In the genomic region with DNA sequence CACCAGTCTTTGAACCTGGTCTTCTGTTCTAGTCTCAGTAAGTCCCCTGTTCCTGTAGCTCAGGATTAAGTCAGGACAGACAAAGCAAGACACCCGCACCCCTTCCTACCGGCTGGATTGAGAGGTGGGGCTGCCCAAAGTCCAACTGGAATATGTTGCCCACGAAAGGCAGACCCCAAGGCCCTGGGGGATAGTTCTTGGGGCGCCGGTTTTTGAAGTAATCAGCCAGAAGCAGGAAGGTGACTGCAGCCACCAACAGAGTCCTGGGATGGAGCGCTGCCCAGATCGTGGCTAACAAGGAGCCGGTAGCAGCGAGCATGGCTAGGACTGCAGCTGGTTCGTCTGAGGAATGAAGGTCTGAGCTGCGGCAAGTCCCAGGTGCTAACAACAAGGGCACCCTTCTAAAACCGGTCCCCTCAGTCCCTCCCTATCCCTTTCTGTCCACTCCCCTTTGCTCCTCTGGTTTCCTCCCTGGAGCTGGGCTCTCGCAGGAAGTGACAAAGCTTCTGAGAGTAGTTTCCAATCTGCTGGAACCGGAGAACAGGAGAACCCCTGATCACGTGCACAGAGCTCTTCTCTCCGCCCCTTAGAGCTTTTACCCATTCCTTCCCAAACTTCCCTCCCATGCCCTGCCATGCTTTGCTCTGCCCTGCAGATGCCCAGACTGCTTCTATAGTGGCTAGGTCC, we compare ENCODE assay signal across 8 mouse cellular contexts. TPM values are rescaled to one million over a fixed set of nuclear protein-coding genes. Genes with fewer than 3 reads are reported as not detected.
DNase-seq lines count a peak whose midpoint lies in the region; ATAC-seq and TF ChIP-seq lines count a peak whose summit lies in the region.

A gene (minus strand): TSS at position 529 of the 687 bp plus-strand sequence.

- no peaks in the 10 kb centered on the region for H3K4me1 ChIP-seq in bone marrow, adult 2 months (ENCODE audit: control insufficient read depth, insufficient read depth, low read length)
- H3K4me1 ChIP-seq in embryonic facial prominence, embryonic 11.5 days (ENCODE audit: control insufficient read depth, insufficient read depth, low read length) = no peaks in the 10 kb centered on the region
- H3K4me1 ChIP-seq in intestine, postnatal 0 days (replicated peaks; ENCODE audit: control insufficient read depth, insufficient read depth, low read length) = no peaks in the 10 kb centered on the region

- intact Hi-C loops in left cerebral cortex, postnatal 36 days (cut with DNase I) = no loop called here

- H3K27me3 ChIP-seq in embryonic facial prominence, embryonic 11.5 days (ENCODE audit: control insufficient read depth, insufficient read depth, low read length) = no peaks in the 10 kb centered on the region
- H3K27me3 ChIP-seq in intestine, postnatal 0 days (replicated peaks; ENCODE audit: control insufficient read depth, insufficient read depth, low read length) = no peaks in the 10 kb centered on the region

- peak within 1 kb of the TSS; percentile 80 for H3K9ac ChIP-seq in embryonic facial prominence, embryonic 11.5 days (replicated peaks; ENCODE audit: low read length)
- peak within 1 kb of the TSS; percentile 66 for H3K9ac ChIP-seq in intestine, postnatal 0 days (ENCODE audit: low read depth, low read length)

- no peak for TF ChIP-seq CTCF in bone marrow, adult 2 months (IDR thresholded peaks at IDR 0.05; ENCODE audit: control insufficient read depth, insufficient read depth, low read length)
- no peak for TF ChIP-seq CTCF in intestine, postnatal 0 days (IDR thresholded peaks at IDR 0.05; ENCODE audit: low read depth)

- H3K9me3 ChIP-seq in embryonic facial prominence, embryonic 11.5 days (replicated peaks; ENCODE audit: control insufficient read depth, low read length) = no peaks in the 10 kb centered on the region
- no peaks in the 10 kb centered on the region for H3K9me3 ChIP-seq in intestine, postnatal 0 days (ENCODE audit: control insufficient read depth)

- no peak for TF ChIP-seq POLR2A in bone marrow, adult 2 months (IDR thresholded peaks at IDR 0.05; ENCODE audit: borderline replicate concordance, control insufficient read depth, low read depth, low read length)

- ATAC-seq in embryonic facial prominence, embryonic 11.5 days (replicated peaks; ENCODE audit: insufficient number of reproducible peaks, low FRiP score, low TSS enrichment, low read depth) = peak; percentile 96
- peak; percentile 98 for ATAC-seq in intestine, postnatal 0 days
- ATAC-seq in megakaryocyte progenitor cell, adult 5-6 weeks (replicated peaks; ENCODE audit: poor library complexity) = peak; percentile 83

- peak within 1 kb of the TSS; percentile 58 for H3K4me2 ChIP-seq in embryonic facial prominence, embryonic 11.5 days (ENCODE audit: low read depth, low read length)
- peak within 1 kb of the TSS; percentile 85 for H3K4me2 ChIP-seq in intestine, postnatal 0 days (replicated peaks; ENCODE audit: low read depth)

- no peak within 1 kb of the TSS for H3K27ac ChIP-seq in bone marrow, adult 2 months (ENCODE audit: control insufficient read depth, insufficient read depth, low read depth, low read length, poor library complexity)
- 0 out of 2 replicates have a peak within 1 kb of the TSS, but pooled peaks have one; percentile 47 for H3K27ac ChIP-seq in embryonic facial prominence, embryonic 11.5 days (replicated peaks; ENCODE audit: low read depth, low read length)
- H3K27ac ChIP-seq in intestine, postnatal 0 days (ENCODE audit: low read depth, low read length) = peak within 1 kb of the TSS; percentile 81

- WGBS in bone marrow, adult 2 months = under 1% methylated on average over 16 of the region's 16 CpGs
- 3% methylated on average over 16 of the region's 16 CpGs for WGBS in embryonic facial prominence, embryonic 11.5 days
- WGBS in intestine, postnatal 0 days = under 1% methylated on average over 16 of the region's 16 CpGs

- peak; percentile 77 for DNase-seq in embryonic facial prominence, embryonic 11.5 days (ENCODE audit: low spot score)
- peak; percentile 98 for DNase-seq in heart, adult 11 months
- peak; percentile 37 to 49 for DNase-seq in left cerebral cortex, postnatal 36 days (ENCODE audit: low spot score in 2 of 2)
- peak; percentile 36 for DNase-seq in right cerebral cortex, postnatal 4 days
- DNase-seq in thymus, postnatal 10 days (ENCODE audit: low spot score in 2 of 2) = no peak

- peak within 1 kb of the TSS; percentile 52 for H3K4me3 ChIP-seq in bone marrow, adult 2 months (replicated peaks; ENCODE audit: control insufficient read depth, low read depth, low read length)
- H3K4me3 ChIP-seq in embryonic facial prominence, embryonic 11.5 days (ENCODE audit: low read depth, low read length) = peak within 1 kb of the TSS; percentile 61
- peak within 1 kb of the TSS; percentile 74 for H3K4me3 ChIP-seq in intestine, postnatal 0 days (ENCODE audit: low read depth, low read length)

- no peaks in the 10 kb centered on the region for H3K36me3 ChIP-seq in embryonic facial prominence, embryonic 11.5 days (replicated peaks; ENCODE audit: control insufficient read depth, insufficient read depth, low read depth, low read length)
- no peaks in the 10 kb centered on the region for H3K36me3 ChIP-seq in intestine, postnatal 0 days (ENCODE audit: control insufficient read depth, insufficient read depth)

RNA-seq across cellular contexts. Expression of the gene that starts here (rescaled TPM):
- polyA plus RNA-seq in bone marrow, adult 2 months (2011; ENCODE audit: insufficient read depth, insufficient read length, low replicate concordance, missing spikeins) = 1.9 TPM in 1 of 2 replicates, not detected in the other
- 5.8 and 7.0 TPM in 2 replicates for polyA plus RNA-seq in embryonic facial prominence, embryonic 11.5 days (2014; fragmentation: Nextera tagmentation; extraction: Ambion mirVana)
- 37.2 and 39.2 TPM in 2 replicates for polyA plus RNA-seq in intestine, postnatal 0 days (2015; fragmentation: Nextera tagmentation; extraction: Ambion mirVana)
- total RNA-seq in left cerebral cortex, postnatal 36 days (2021) = 10 to 100 TPM; 14.5 to 15.2 TPM
- 2.4 and 3.1 TPM in 2 replicates for total RNA-seq in megakaryocyte progenitor cell, adult 5-6 weeks (2015)
- 2.5 and 2.8 TPM in 2 replicates for total RNA-seq in megakaryocyte progenitor cell, adult 5-6 weeks (2017)

Comparison
In these comparisons a context has a peak if more than half of its experiments do, and no peak if none do; other contexts are left out.
1. DNase-seq: peak in embryonic facial prominence, embryonic 11.5 days (single experiment), heart, adult 11 months (single experiment), left cerebral cortex, postnatal 36 days (2 of 2) and right cerebral cortex, postnatal 4 days (single experiment); none in thymus, postnatal 10 days (0 of 2).
2. Peak in every context shown above with its lines, with median percentiles within 50 percentile points of each other: H3K4me3 ChIP-seq and ATAC-seq.